Mouse (Mus musculus) small intestine, adult 2 months (tissue): Measurements from ENCODE around the gene Gba2.

Experiments used
- CTCF ChIP-seq: fragments of 200-500 bp; IDR thresholded peaks from 2 replicates; pipeline ENCODE4 v1.5.1; 2012; ENCODE audit warnings: low read depth, mild to moderate bottlenecking, control low read depth, inconsistent platforms, low read length, moderate library complexity, mixed read lengths; ENCODE audit not compliant: insufficient replicate concordance, insufficient read length; ENCODE audit errors: extremely low read depth
- POLR2A ChIP-seq: fragments of 200-500 bp; IDR thresholded peaks from 2 replicates; pipeline ENCODE4 v1.6.1; 2012; ENCODE audit warnings: low read depth, mild to moderate bottlenecking, control low read depth, inconsistent platforms, low read length, moderate library complexity

GRCm38 (mm10) chr4:43563601-43563875 is 15.1 kb downstream of the Gba2 start:
- TF ChIP-seq CTCF (no peak), POLR2A (no peak)
